Mouse (Mus musculus): ENCODE measurements around the gene Mobp. TPM values are rescaled to one million over a fixed set of nuclear protein-coding genes. Genes with fewer than 3 reads are reported as not detected.
"Not testable (repeated sequence)": the region's sequence is repeated elsewhere in the genome, so short reads cannot be mapped to it uniquely, and the experiment has no call there.

Gene Mobp
- polyA plus RNA-seq (2015; fragmentation: Nextera tagmentation; extraction: Ambion mirVana) = 0.04 TPM in 1 of 2 replicates, not detected in the other

- H3K9ac ChIP-seq (ENCODE audit: low read depth, low read length) = no peak within 1 kb of the TSS
- H3K9me3 ChIP-seq (replicated peaks; ENCODE audit: low read length) = no peaks in the 10 kb centered on the region
- no peak within 1 kb of the TSS for H3K4me2 ChIP-seq (ENCODE audit: low read length)
- no peak for TF ChIP-seq CTCF (IDR thresholded peaks at IDR 0.05; ENCODE audit: low read depth)
- H3K27ac ChIP-seq = no peak within 1 kb of the TSS
- H3K4me3 ChIP-seq (replicated peaks; ENCODE audit: low read depth, low read length) = no peak within 1 kb of the TSS
- WGBS = 80% methylated on average over 11 of the region's 11 CpGs
- H3K27me3 ChIP-seq (ENCODE audit: insufficient read depth, low read length) = no peaks in the 10 kb centered on the region
- no peaks in the 10 kb centered on the region for H3K36me3 ChIP-seq (ENCODE audit: insufficient read depth, low read length)
- no peaks in the 10 kb centered on the region for H3K4me1 ChIP-seq (replicated peaks; ENCODE audit: insufficient read depth, low read length)
- ATAC-seq (replicated peaks; ENCODE audit: low FRiP score, low read depth) (no peak), DNase-seq (ENCODE audit: low spot score) (no peak)
These were observed at the start of gene Mobp for GRCm38 (mm10) chr9:120149222-120149828. Mobp (plus strand) TSS chr9:120149707.

GRCm38 (mm10) chr9:120101165-120101564, 48.3 kb upstream of the Mobp start:
- no peak for TF ChIP-seq CTCF (IDR thresholded peaks at IDR 0.05; ENCODE audit: low read depth)
- H3K9ac ChIP-seq (ENCODE audit: low read depth, low read length) = no peak overlapping the region
- no peaks in the 10 kb centered on the region for H3K4me1 ChIP-seq (replicated peaks; ENCODE audit: insufficient read depth, low read length)
- H3K36me3 ChIP-seq (ENCODE audit: insufficient read depth, low read length) = no peaks in the 10 kb centered on the region
- DNase-seq (ENCODE audit: low spot score) = no peak
- H3K27me3 ChIP-seq (ENCODE audit: insufficient read depth, low read length) = no peaks in the 10 kb centered on the region
- WGBS = 95% methylated on average over 2 of the region's 2 CpGs
- no peak overlapping the region for H3K27ac ChIP-seq
- H3K4me2 ChIP-seq (ENCODE audit: low read length) = no peak overlapping the region
- H3K4me3 ChIP-seq (replicated peaks; ENCODE audit: low read depth, low read length) = no peak overlapping the region
- H3K9me3 ChIP-seq (replicated peaks; ENCODE audit: low read length) = no peaks in the 10 kb centered on the region
- ATAC-seq (replicated peaks; ENCODE audit: low FRiP score, low read depth) = no peak

GRCm38 (mm10) chr9:120108953-120109352, 40.6 kb upstream of the Mobp start:
- H3K4me1 ChIP-seq (replicated peaks; ENCODE audit: insufficient read depth, low read length); H3K27ac ChIP-seq; H3K9me3 ChIP-seq (replicated peaks; ENCODE audit: low read length); H3K27me3 ChIP-seq (ENCODE audit: insufficient read depth, low read length); DNase-seq (ENCODE audit: low spot score); ATAC-seq (replicated peaks; ENCODE audit: low FRiP score, low read depth); H3K9ac ChIP-seq (ENCODE audit: low read depth, low read length); H3K4me2 ChIP-seq (ENCODE audit: low read length); H3K4me3 ChIP-seq (replicated peaks; ENCODE audit: low read depth, low read length); H3K36me3 ChIP-seq (ENCODE audit: insufficient read depth, low read length): not testable (repeated sequence)
- WGBS = 96% methylated on average over 12 of the region's 12 CpGs

- Histone ChIP-seq H3K4me2 (ENCODE audit: low read length) (peak within 1 kb of the TSS; percentile 50), H3K9ac (ENCODE audit: low read depth, low read length) (peak within 1 kb of the TSS; percentile 81), H3K27ac (peak within 1 kb of the TSS; percentile 98), H3K4me1 (replicated peaks; ENCODE audit: insufficient read depth, low read length) (no peaks in the 10 kb centered on the region), H3K27me3 (ENCODE audit: insufficient read depth, low read length) (no peaks in the 10 kb centered on the region), H3K4me3 (replicated peaks; ENCODE audit: low read depth, low read length) (peak within 1 kb of the TSS; percentile 84), H3K36me3 (ENCODE audit: insufficient read depth, low read length) (no peaks in the 10 kb centered on the region), H3K9me3 (replicated peaks; ENCODE audit: low read length) (no peaks in the 10 kb centered on the region)
- ATAC-seq (replicated peaks; ENCODE audit: low FRiP score, low read depth) = peak; percentile 97
- peak; percentile 96 for DNase-seq (ENCODE audit: low spot score)
- 1% methylated on average over 62 of the region's 62 CpGs for WGBS
- TF ChIP-seq CTCF (IDR thresholded peaks at IDR 0.05; ENCODE audit: low read depth) = peak; percentile 80
These were observed 39.1 kb upstream of the Mobp start, which contains the start of gene Slc25a38 for GRCm38 (mm10) chr9:120110211-120111018. Slc25a38 (plus strand) TSS chr9:120110374.

GRCm38 (mm10) chr9:120111156-120111945, 38.2 kb upstream of the Mobp start:
- Histone ChIP-seq H3K9me3 (replicated peaks; ENCODE audit: low read length) (no peaks in the 10 kb centered on the region), H3K27ac (peak overlapping the region; percentile 98), H3K9ac (ENCODE audit: low read depth, low read length) (0 out of 2 replicates have a peak overlapping the region, but pooled peaks have one; percentile 6), H3K4me3 (replicated peaks; ENCODE audit: low read depth, low read length) (peak overlapping the region; percentile 84), H3K27me3 (ENCODE audit: insufficient read depth, low read length) (no peaks in the 10 kb centered on the region), H3K4me1 (replicated peaks; ENCODE audit: insufficient read depth, low read length) (no peaks in the 10 kb centered on the region), H3K36me3 (ENCODE audit: insufficient read depth, low read length) (0 out of 2 replicates have a peak, but pooled peaks cover under 1% of the 10 kb centered on the region), H3K4me2 (ENCODE audit: low read length) (peak overlapping the region; percentile 50)
- TF ChIP-seq CTCF (IDR thresholded peaks at IDR 0.05; ENCODE audit: low read depth) = no peak
- DNase-seq (ENCODE audit: low spot score) = no peak
- no peak for ATAC-seq (replicated peaks; ENCODE audit: low FRiP score, low read depth)
- whole genome bisulfite sequencing = 71% methylated on average over 15 of the region's 15 CpGs

GRCm38 (mm10) chr9:120112472-120112871, 37.0 kb upstream of the Mobp start:
- Histone ChIP-seq H3K9ac (ENCODE audit: low read depth, low read length) (no peak overlapping the region), H3K4me2 (ENCODE audit: low read length) (no peak overlapping the region), H3K4me3 (replicated peaks; ENCODE audit: low read depth, low read length) (no peak overlapping the region), H3K9me3 (replicated peaks; ENCODE audit: low read length) (no peaks in the 10 kb centered on the region), H3K27me3 (ENCODE audit: insufficient read depth, low read length) (no peaks in the 10 kb centered on the region), H3K4me1 (replicated peaks; ENCODE audit: insufficient read depth, low read length) (no peaks in the 10 kb centered on the region), H3K27ac (no peak overlapping the region), H3K36me3 (ENCODE audit: insufficient read depth, low read length) (0 out of 2 replicates have a peak, but pooled peaks cover 7% of the 10 kb centered on the region)
- ATAC-seq (replicated peaks; ENCODE audit: low FRiP score, low read depth) = no peak
- WGBS = 92% methylated on average over 6 of the region's 6 CpGs
- no peak for DNase-seq (ENCODE audit: low spot score)
- TF ChIP-seq CTCF (IDR thresholded peaks at IDR 0.05; ENCODE audit: low read depth) = no peak
